Mouse (Mus musculus) gastrocnemius, postnatal 14 days (tissue): Measurements from ENCODE around the gene Dnajb3. TPM values are rescaled to one million over a fixed set of nuclear protein-coding genes. Genes with fewer than 3 reads are reported as not detected.

ENCODE experiments used
- DNase-seq: peaks from one replicate; pipeline ENCODE4 v3.0.0; 2021; ENCODE audit warnings: mixed read lengths
- intact Hi-C: fragments of 180-260 bp; cut with DNase I; formaldehyde crosslinking; loops from one replicate; pipeline ENCODE4 v1.15.1; 2025; ENCODE audit warnings: low total_unique reads
- total RNA-seq, 2 experiments: library from RNA; stranded (reverse); gene quantifications; 2 replicates each; pipeline ENCODE4 v1.2.3; 2021

The Dnajb3 gene
- total RNA-seq, 2 experiments from 2014 or later = 0.22 to 0.39 TPM

DNA sequence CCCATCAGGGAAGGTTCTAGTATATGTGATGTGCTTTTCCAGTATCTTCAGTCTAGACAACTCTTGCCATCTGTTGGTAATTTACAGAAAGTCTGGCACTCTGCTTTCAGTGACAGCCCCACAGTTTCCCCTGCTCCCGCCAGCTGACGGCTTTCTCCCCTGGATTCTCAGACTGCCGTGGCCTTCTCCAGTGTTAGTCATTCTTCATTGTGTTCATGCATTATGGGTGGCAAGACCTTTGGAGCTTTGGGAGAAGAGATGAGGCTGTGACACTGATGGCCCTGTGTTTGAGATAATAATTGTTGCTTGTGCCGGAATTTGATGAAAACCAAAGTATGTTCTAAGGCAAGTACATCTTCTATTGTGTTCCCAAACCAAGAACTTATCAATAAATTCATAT lies 13.0 kb upstream of the Dnajb3 start:
- intact Hi-C loops = no loop called here
- no peak for DNase-seq

GRCm38 (mm10) chr1:88218051-88218450 lies 12.5 kb upstream of the Dnajb3 start:
- intact Hi-C loops = no loop called here
- DNase-seq = no peak

DNA sequence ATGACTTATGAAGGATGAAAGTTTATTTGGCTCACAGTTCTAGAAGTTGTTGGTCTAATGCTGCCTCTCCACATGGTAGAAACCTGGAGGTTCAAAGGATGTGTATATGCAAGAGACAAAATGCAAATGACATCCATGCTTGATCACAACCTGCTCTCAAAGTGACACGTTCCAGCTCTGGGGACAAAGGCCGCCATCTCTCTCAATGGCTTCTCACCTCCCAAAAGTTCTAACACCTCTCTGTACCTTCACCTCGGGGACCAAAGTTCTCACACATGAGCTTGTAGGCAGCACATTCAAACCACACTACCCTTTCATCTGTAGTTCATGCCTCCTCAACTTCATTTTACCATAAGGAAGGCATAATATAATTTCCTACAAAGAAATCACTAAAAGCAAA lies 12.0 kb upstream of the Dnajb3 start:
- intact Hi-C loops = no loop called here
- no peak for DNase-seq

GRCm38 (mm10) chr1:88217144-88217543 lies 11.6 kb upstream of the Dnajb3 start:
- intact Hi-C loops = no loop called here
- no peak for DNase-seq

GRCm38 (mm10) chr1:88216551-88216950 lies 11.0 kb upstream of the Dnajb3 start:
- intact Hi-C loops = no loop called here
- DNase-seq = no peak

- intact Hi-C loops = no loop called here
- DNase-seq = no peak
Observed at GRCm38 (mm10) chr1:88215466-88216380, 10.1 kb upstream of the Dnajb3 start.

- DNase-seq = no peak
- intact Hi-C loops = no loop called here
Observed at GRCm38 (mm10) chr1:88214462-88214952, 8.9 kb upstream of the Dnajb3 start.

- intact Hi-C loops = no loop called here
- DNase-seq = no peak
Observed at GRCm38 (mm10) chr1:88213766-88214461, 8.3 kb upstream of the Dnajb3 start.

DNA sequence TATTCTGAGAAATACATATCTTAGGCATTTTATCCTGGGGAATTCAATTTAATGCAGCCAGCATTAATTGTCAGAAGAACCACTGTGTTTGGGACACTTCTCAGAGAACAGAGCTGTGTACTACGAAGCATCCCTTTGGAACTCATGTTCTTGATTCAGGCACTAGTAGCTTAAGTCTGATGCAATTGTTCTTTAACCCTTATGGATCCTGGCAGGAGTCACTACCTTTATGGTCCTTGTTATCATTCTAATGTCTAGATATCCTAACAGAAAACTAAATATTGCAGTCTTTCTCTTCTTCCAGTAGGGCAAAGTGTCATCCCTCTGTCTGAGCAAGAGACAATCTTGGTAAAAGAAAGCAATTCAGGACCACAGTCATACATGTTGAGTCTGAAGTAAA lies 7.5 kb upstream of the Dnajb3 start:
- intact Hi-C loops = no loop called here
- DNase-seq = no peak

GRCm38 (mm10) chr1:88212341-88213045 lies 6.9 kb upstream of the Dnajb3 start:
- DNase-seq = no peak
- intact Hi-C loops = no loop called here

DNA sequence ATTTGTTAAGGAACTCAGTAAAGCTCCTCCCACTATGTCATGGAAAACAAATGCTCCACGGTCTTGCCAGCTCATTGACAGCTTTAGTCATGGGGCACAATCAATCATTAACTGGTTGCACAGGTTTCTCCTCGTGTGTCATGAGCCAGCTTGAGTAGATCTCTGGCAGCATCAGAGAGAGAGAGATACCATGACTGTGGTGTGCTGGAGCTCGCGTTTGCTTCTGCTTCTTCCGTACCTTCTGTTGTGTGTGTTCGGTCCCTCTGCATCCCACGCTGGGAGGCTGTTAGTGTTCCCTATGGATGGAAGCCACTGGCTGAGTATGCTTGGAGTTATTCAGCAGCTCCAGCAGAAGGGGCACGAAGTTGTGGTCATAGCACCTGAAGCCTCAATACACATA lies 6.2 kb upstream of the Dnajb3 start, which contains the start of gene Ugt1a1:
Gene Ugt1a1, plus strand, starts transcription at position 148 of the 400 bp plus-strand sequence.
- DNase-seq = no peak
- intact Hi-C loops = no loop called here

- no peak for DNase-seq
- intact Hi-C loops = no loop called here
Observed at GRCm38 (mm10) chr1:88206843-88207479, 1.4 kb upstream of the Dnajb3 start.

- DNase-seq = no peak
- intact Hi-C loops = no loop called here
Observed at GRCm38 (mm10) chr1:88200456-88200855, 5.1 kb downstream of the Dnajb3 start, which contains the start of gene Ugt1a2. Gene Ugt1a2, plus strand, starts transcription at chr1:88200601.

DNA sequence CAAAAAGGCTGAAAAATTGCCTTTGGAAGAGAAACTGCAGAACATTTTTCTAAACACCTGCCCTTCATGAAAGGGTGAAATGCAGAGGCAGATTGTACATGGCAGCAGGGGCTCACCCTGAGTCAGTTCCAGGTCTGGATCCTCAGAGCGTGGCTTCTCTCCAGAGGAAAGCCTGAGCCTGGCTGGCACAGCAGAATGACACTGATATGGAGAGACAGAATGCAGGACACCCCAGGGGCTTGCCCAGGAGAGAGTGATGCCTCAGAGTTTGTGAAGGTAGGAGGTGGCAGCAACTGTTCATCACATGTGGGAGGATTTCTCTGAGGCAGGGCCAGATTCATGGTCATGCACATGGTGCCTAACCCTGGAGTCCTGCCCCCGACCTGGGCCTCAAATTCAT lies 5.6 kb downstream of the Dnajb3 start:
- intact Hi-C loops = no loop called here
- no peak for DNase-seq

GRCm38 (mm10) chr1:88197443-88197842 lies 8.1 kb downstream of the Dnajb3 start:
- no peak for DNase-seq
- intact Hi-C loops = no loop called here

DNA sequence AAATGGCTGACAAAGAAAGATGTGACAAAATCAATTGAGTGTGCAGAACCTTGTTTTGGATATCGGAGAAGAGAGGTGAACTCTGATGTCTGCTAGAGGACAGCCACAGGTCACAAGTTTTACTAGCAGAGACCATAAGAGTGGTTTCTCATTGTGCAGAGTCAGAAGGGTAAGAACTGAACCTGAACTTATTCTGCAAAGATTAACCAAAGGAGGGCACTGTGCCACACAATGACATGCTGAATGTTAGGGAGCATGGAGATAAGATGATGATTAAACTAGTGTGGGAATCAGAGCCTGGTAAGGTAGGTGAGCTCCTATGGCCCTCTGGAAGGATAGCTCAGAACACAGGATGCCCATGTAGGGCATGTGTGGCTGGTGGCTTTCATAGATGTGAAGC lies 9.9 kb downstream of the Dnajb3 start:
- DNase-seq = no peak
- intact Hi-C loops = no loop called here

DNA sequence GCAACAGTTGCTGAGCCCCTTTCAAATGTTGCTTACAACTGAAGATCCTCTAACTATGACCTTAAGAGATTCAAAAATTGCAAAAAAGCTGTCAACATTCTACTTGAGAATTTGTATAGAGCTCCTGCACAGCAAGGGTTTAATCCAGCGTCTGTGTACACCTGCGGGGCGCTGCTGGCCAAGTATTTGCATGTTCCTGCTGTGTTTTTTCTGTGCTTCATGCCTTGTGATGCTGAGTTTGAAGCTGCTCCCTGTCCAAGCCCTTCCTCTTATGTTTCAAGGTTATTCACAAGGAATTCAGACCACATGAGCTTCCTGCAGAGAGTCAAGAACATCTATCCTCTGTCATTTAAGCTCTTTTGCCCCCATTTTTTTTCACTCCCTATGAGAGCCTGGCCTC lies 13.4 kb downstream of the Dnajb3 start:
- intact Hi-C loops = no loop called here

DNA sequence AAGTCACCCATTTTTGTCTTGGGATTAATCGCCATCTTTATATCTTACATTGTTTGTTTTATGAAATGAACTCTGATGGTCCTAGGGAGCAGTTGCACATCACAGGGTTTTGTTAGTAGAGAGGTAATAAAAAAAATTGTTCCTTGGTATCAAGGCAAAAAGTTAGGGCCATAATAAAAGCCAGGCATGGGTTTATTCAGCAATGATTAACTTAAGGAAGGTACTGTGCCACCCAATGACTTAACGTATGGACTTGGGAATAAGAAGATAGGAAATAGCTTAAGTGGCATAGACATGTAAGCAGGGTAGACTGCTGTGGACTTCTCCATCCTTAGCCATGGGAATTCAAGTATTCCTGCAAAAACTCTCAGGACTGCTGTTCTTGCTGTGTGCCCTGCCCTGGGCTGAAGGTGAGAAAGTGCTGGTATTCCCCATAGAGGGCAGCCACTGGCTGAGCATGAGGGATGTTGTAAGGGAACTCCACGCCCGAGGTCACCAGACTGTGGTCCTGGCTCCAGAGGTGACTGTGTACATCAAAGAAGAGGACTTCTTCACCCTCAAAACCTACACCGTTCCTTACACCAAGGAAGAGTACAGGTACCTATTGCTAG lies 19.2 kb downstream of the Dnajb3 start:
- intact Hi-C loops = no loop called here
- no peak for DNase-seq

More for the DNA sequence above, 13.4 kb downstream of the Dnajb3 start:
- DNase-seq = no peak

GRCm38 (mm10) chr1:88179657-88180056 lies 25.9 kb downstream of the Dnajb3 start:
- no peak for DNase-seq
- intact Hi-C loops = no loop called here
